Mouse (Mus musculus) heart, adult 2 months (tissue): ENCODE measurements around the gene Gng4. TPM values are rescaled to one million over a fixed set of nuclear protein-coding genes. Genes with fewer than 3 reads are reported as not detected.

ENCODE experiments used
- DNase-seq, 2 experiments: peaks; one replicate each; pipeline ENCODE4 v3.0.0; 2021
- H3K27ac ChIP-seq: fragments of 200-600 bp; 2 replicates; pipeline ENCODE4 v1.8.1; 2022
- H3K27me3 ChIP-seq: fragments of 200-500 bp; 2 replicates; pipeline ENCODE4 v1.6.1; 2012; ENCODE audit warnings: mild to moderate bottlenecking, low read length, inconsistent platforms, mixed read lengths; ENCODE audit not compliant: control insufficient read depth, insufficient read depth
- H3K36me3 ChIP-seq: fragments of 200-500 bp; 2 replicates; pipeline ENCODE4 v1.6.1; 2012; ENCODE audit warnings: low read length, inconsistent platforms; ENCODE audit not compliant: control insufficient read depth, insufficient read depth
- H3K4me1 ChIP-seq: fragments of 200-500 bp; 2 replicates; pipeline ENCODE4 v1.6.1; 2011; ENCODE audit warnings: low read length; ENCODE audit not compliant: control insufficient read depth, insufficient read depth
- H3K4me3 ChIP-seq: fragments of 200-600 bp; 2 replicates; pipeline ENCODE4 v1.8.1; 2022
- H3K79me2 ChIP-seq: fragments of 200-500 bp; replicated peaks from 2 replicates; pipeline ENCODE4 v1.6.1; 2012; ENCODE audit warnings: mild to moderate bottlenecking, inconsistent platforms, low read length, moderate library complexity, mixed read lengths; ENCODE audit not compliant: control insufficient read depth, insufficient read depth
- H3K9ac ChIP-seq: fragments of 200-500 bp; 2 replicates; pipeline ENCODE4 v1.6.1; 2012; ENCODE audit warnings: low read depth, mild to moderate bottlenecking, control low read depth, inconsistent platforms, low read length, mixed read lengths
- CTCF ChIP-seq: fragments of 200-600 bp; IDR thresholded peaks from 2 replicates; pipeline ENCODE4 v1.8.1; 2022; ENCODE audit warnings: antibody characterized with exemption, mild to moderate bottlenecking, moderate library complexity
- EP300 ChIP-seq: fragments of 200-500 bp; IDR thresholded peaks from 2 replicates; pipeline ENCODE4 v1.6.1; 2011; ENCODE audit warnings: low read depth, low read length, control low read depth; ENCODE audit not compliant: insufficient read depth
- POLR2A ChIP-seq: fragments of 200-500 bp; IDR thresholded peaks from 2 replicates; pipeline ENCODE4 v1.6.1; 2011; ENCODE audit warnings: mild to moderate bottlenecking, low read depth, low read length, control low read depth; ENCODE audit not compliant: insufficient read depth
- WGBS: fragments of 180-500 bp; shearing (Covaris S2); methylation state at CpG from one replicate; pipeline ENCODE4 v1.1.7; 2018; 5-methylcytosine and 5-hydroxymethylcytosine counted together
- intact Hi-C: fragments of 180-260 bp; cut with DNase I; formaldehyde crosslinking; loops from one replicate; pipeline ENCODE4 v1.15.1; 2025
- polyA plus RNA-seq: library from polyadenylated mRNA; depleted of rRNA; stranded (reverse); fragments of >200 nt; gene quantifications from 2 replicates; pipeline ENCODE4 v1.2.3, GENCODE M21; 2012
- total RNA-seq, 2 experiments: library from RNA; stranded (reverse); gene quantifications; 2 replicates each; pipeline ENCODE4 v1.2.3; 2021

Gene Gng4
- total and polyA plus RNA-seq, 3 experiments, result 0.23 to 0.49 (median 0.32) TPM

GRCm38 (mm10) chr13:13826533-13826932 is 42.7 kb downstream of the Gng4 start:
- Histone ChIP-seq H3K9ac (no peak overlapping the region), H3K27me3 (no peaks in the 10 kb centered on the region), H3K27ac (no peak overlapping the region), H3K4me1 (no peaks in the 10 kb centered on the region), H3K4me3 (no peak overlapping the region), H3K36me3 (no peaks in the 10 kb centered on the region), H3K79me2 (no peaks in the 10 kb centered on the region)
- WGBS, result 71% methylated on average over 6 of the region's 6 CpGs
- intact Hi-C loops, result no loop called here
- no peak for DNase-seq
- TF ChIP-seq EP300 (no peak), POLR2A (no peak), CTCF (no peak)

- H3K4me3 ChIP-seq, result no peak overlapping the region
- no peak for TF ChIP-seq CTCF
- no peak for TF ChIP-seq EP300
- TF ChIP-seq POLR2A, result no peak
- H3K79me2 ChIP-seq, result no peaks in the 10 kb centered on the region
- WGBS, result 19% methylated on average over 1 of the region's 1 CpGs
- intact Hi-C loops, result no loop called here
- no peak overlapping the region for H3K9ac ChIP-seq
- no peaks in the 10 kb centered on the region for H3K27me3 ChIP-seq
- DNase-seq, result no peak
- no peaks in the 10 kb centered on the region for H3K4me1 ChIP-seq
- H3K36me3 ChIP-seq, result no peaks in the 10 kb centered on the region
- H3K27ac ChIP-seq, result no peak overlapping the region
Observed at GRCm38 (mm10) chr13:13828125-13828524, 44.3 kb downstream of the Gng4 start.

GRCm38 (mm10) chr13:13830469-13831074 is 46.7 kb downstream of the Gng4 start:
- no peaks in the 10 kb centered on the region for H3K36me3 ChIP-seq
- TF ChIP-seq EP300 (no peak), POLR2A (no peak), CTCF (no peak)
- 47% methylated on average over 4 of the region's 4 CpGs for WGBS
- no peak overlapping the region for H3K9ac ChIP-seq
- DNase-seq, result no peak
- intact Hi-C loops, result no loop called here
- no peak overlapping the region for H3K4me3 ChIP-seq
- no peaks in the 10 kb centered on the region for H3K4me1 ChIP-seq
- H3K27me3 ChIP-seq, result no peaks in the 10 kb centered on the region
- H3K79me2 ChIP-seq, result no peaks in the 10 kb centered on the region
- H3K27ac ChIP-seq, result no peak overlapping the region

GRCm38 (mm10) chr13:13835180-13835579 is 51.3 kb downstream of the Gng4 start:
- Histone ChIP-seq H3K4me1 (no peaks in the 10 kb centered on the region), H3K9ac (no peak overlapping the region), H3K27ac (no peak overlapping the region), H3K79me2 (no peaks in the 10 kb centered on the region), H3K4me3 (no peak overlapping the region), H3K36me3 (no peaks in the 10 kb centered on the region), H3K27me3 (no peaks in the 10 kb centered on the region)
- 68% methylated on average over 2 of the region's 2 CpGs for WGBS
- intact Hi-C loops, result no loop called here
- no peak for TF ChIP-seq EP300
- peak; percentile 65 for TF ChIP-seq CTCF
- no peak for DNase-seq

- Histone ChIP-seq H3K27ac (no peak overlapping the region), H3K27me3 (no peaks in the 10 kb centered on the region), H3K4me3 (no peak overlapping the region), H3K79me2 (no peaks in the 10 kb centered on the region), H3K36me3 (no peaks in the 10 kb centered on the region), H3K4me1 (no peaks in the 10 kb centered on the region), H3K9ac (no peak overlapping the region)
- WGBS, result 70% methylated on average over 4 of the region's 4 CpGs
- TF ChIP-seq EP300 (no peak), CTCF (no peak), POLR2A (no peak)
- intact Hi-C loops, result no loop called here
- no peak for DNase-seq
Observed at GRCm38 (mm10) chr13:13845021-13845420, 61.2 kb downstream of the Gng4 start.

GRCm38 (mm10) chr13:13847075-13847599 is 63.3 kb downstream of the Gng4 start:
- Histone ChIP-seq H3K36me3 (no peaks in the 10 kb centered on the region), H3K4me1 (no peaks in the 10 kb centered on the region), H3K27ac (no peak overlapping the region), H3K4me3 (no peak overlapping the region), H3K27me3 (no peaks in the 10 kb centered on the region), H3K79me2 (no peaks in the 10 kb centered on the region), H3K9ac (no peak overlapping the region)
- DNase-seq, result no peak
- intact Hi-C loops, result no loop called here
- no peak for TF ChIP-seq CTCF
- 55% methylated on average over 3 of the region's 3 CpGs for WGBS

GRCm38 (mm10) chr13:13857190-13857589 is 73.3 kb downstream of the Gng4 start:
- DNase-seq, result no peak
- intact Hi-C loops, result no loop called here
- Histone ChIP-seq H3K4me3 (no peak overlapping the region), H3K36me3 (no peaks in the 10 kb centered on the region), H3K27ac (no peak overlapping the region), H3K79me2 (no peaks in the 10 kb centered on the region), H3K27me3 (no peaks in the 10 kb centered on the region), H3K4me1 (no peaks in the 10 kb centered on the region), H3K9ac (no peak overlapping the region)
- TF ChIP-seq POLR2A, result no peak
- WGBS, result 44% methylated on average over 4 of the region's 4 CpGs
